Mouse (Mus musculus) limb, embryonic 13.5 days (tissue): Measurements from ENCODE around the gene Gm20388. TPM values are rescaled to one million over a fixed set of nuclear protein-coding genes. Genes with fewer than 3 reads are reported as not detected.
"Not testable (repeated sequence)": the region's sequence is repeated elsewhere in the genome, so short reads cannot be mapped to it uniquely, and the experiment has no call there.

Experiments
- ATAC-seq: fragments of 200-750 bp; cut with Nextera tagmentation; 2 replicates; pipeline ENCODE4 v1.8.0; 2017; ENCODE audit warnings: low read depth, moderate number of reproducible peaks, moderate TSS enrichment; ENCODE audit not compliant: low FRiP score
- H3K27ac ChIP-seq: fragments of 300-500 bp; sonication (generic); 2 replicates; pipeline ENCODE4 v1.5.1; 2015; ENCODE audit warnings: inconsistent platforms, mild to moderate bottlenecking, moderate library complexity
- H3K27me3 ChIP-seq: fragments of 300-500 bp; sonication (generic); 2 replicates; pipeline ENCODE4 v1.6.1; 2015; ENCODE audit warnings: mild to moderate bottlenecking, inconsistent platforms
- H3K36me3 ChIP-seq: fragments of 300-500 bp; sonication (generic); 2 replicates; pipeline ENCODE4 v1.6.1; 2015; ENCODE audit warnings: inconsistent platforms, mild to moderate bottlenecking, moderate library complexity
- H3K4me1 ChIP-seq: fragments of 300-500 bp; sonication (generic); 2 replicates; pipeline ENCODE4 v1.6.1; 2015; ENCODE audit warnings: inconsistent platforms
- H3K4me2 ChIP-seq: fragments of 300-500 bp; sonication (generic); replicated peaks from 2 replicates; pipeline ENCODE4 v1.6.1; 2015; ENCODE audit warnings: inconsistent platforms, mild to moderate bottlenecking, moderate library complexity
- H3K4me3 ChIP-seq: fragments of 300-500 bp; sonication (generic); 2 replicates; pipeline ENCODE4 v1.5.1; 2015; ENCODE audit warnings: moderate library complexity, mild to moderate bottlenecking, inconsistent platforms
- H3K9ac ChIP-seq: fragments of 300-500 bp; sonication (generic); 2 replicates; pipeline ENCODE4 v1.6.1; 2015; ENCODE audit warnings: mild to moderate bottlenecking, inconsistent platforms
- H3K9me3 ChIP-seq: fragments of 300-500 bp; sonication (generic); 2 replicates; pipeline ENCODE4 v1.6.1; 2016; ENCODE audit warnings: inconsistent platforms
- WGBS: fragments of 180-500 bp; shearing (Covaris S2); methylation state at CpG from one replicate; pipeline ENCODE4 v1.1.7; 2015; 5-methylcytosine and 5-hydroxymethylcytosine counted together
- polyA plus RNA-seq: library from polyadenylated mRNA; unstranded; fragments of >200 nt; fragmentation: Nextera tagmentation; extraction: Ambion mirVana; gene quantifications from 2 replicates; pipeline ENCODE4 v1.2.1, GENCODE M21; 2015

The Gm20388 gene
- polyA plus RNA-seq, 1 experiment from 2014 or later = 7.1 TPM

GRCm38 (mm10) chr8:123150737-123151171 lies 3240.1 kb downstream of the Gm20388 start:
- 68% methylated on average over 9 of the region's 9 CpGs for WGBS
- 0 out of 2 replicates have a peak, but pooled peaks cover 2% of the 10 kb centered on the region for H3K9me3 ChIP-seq
- no peak overlapping the region for H3K27ac ChIP-seq
- no peak overlapping the region for H3K9ac ChIP-seq
- H3K36me3 ChIP-seq = no peaks in the 10 kb centered on the region
- no peak for ATAC-seq
- no peak overlapping the region for H3K4me2 ChIP-seq
- H3K4me3 ChIP-seq = no peak overlapping the region
- no peaks in the 10 kb centered on the region for H3K4me1 ChIP-seq
- H3K27me3 ChIP-seq = no peaks in the 10 kb centered on the region

- no peak overlapping the region for H3K4me2 ChIP-seq
- no peaks in the 10 kb centered on the region for H3K36me3 ChIP-seq
- H3K27ac ChIP-seq = no peak overlapping the region
- H3K4me3 ChIP-seq = no peak overlapping the region
- peaks cover 25% of the 10 kb centered on the region for H3K4me1 ChIP-seq
- H3K9me3 ChIP-seq = 0 out of 2 replicates have a peak, but pooled peaks cover 2% of the 10 kb centered on the region
- ATAC-seq = no peak
- no peak overlapping the region for H3K9ac ChIP-seq
- 81% methylated on average over 5 of the region's 5 CpGs for WGBS
- H3K27me3 ChIP-seq = no peaks in the 10 kb centered on the region
Observed at GRCm38 (mm10) chr8:123155177-123155576, 3244.5 kb downstream of the Gm20388 start.

- H3K9ac ChIP-seq = no peak overlapping the region
- 75% methylated on average over 9 of the region's 9 CpGs for WGBS
- 0 out of 2 replicates have a peak, but pooled peaks cover 2% of the 10 kb centered on the region for H3K9me3 ChIP-seq
- peaks cover 25% of the 10 kb centered on the region for H3K4me1 ChIP-seq
- no peaks in the 10 kb centered on the region for H3K27me3 ChIP-seq
- ATAC-seq = peak; percentile 64; the same call in 1 of the 2 replicates
- H3K4me3 ChIP-seq = no peak overlapping the region
- H3K4me2 ChIP-seq = 0 out of 2 replicates have a peak overlapping the region, but pooled peaks have one; percentile 7
- H3K27ac ChIP-seq = no peak overlapping the region
- no peaks in the 10 kb centered on the region for H3K36me3 ChIP-seq
Observed at GRCm38 (mm10) chr8:123156070-123156773, 3245.6 kb downstream of the Gm20388 start.

- Histone ChIP-seq H3K9me3 (no peaks in the 10 kb centered on the region), H3K4me2 (peak within 1 kb of the TSS; percentile 60), H3K27me3 (no peaks in the 10 kb centered on the region), H3K36me3 (no peaks in the 10 kb centered on the region), H3K4me3 (peak within 1 kb of the TSS; percentile 32), H3K9ac (no peak within 1 kb of the TSS), H3K4me1 (peaks cover 25% of the 10 kb centered on the region), H3K27ac (peak within 1 kb of the TSS; percentile 48)
- WGBS = 30% methylated on average over 13 of the region's 13 CpGs
- peak; percentile 64; the same call in 1 of the 2 replicates for ATAC-seq
Observed at GRCm38 (mm10) chr8:123157888-123158465, 3247.3 kb downstream of the Gm20388 start, which contains the start of gene Sult5a1. Gene Sult5a1, minus strand, starts transcription at chr8:123158315.

- Histone ChIP-seq H3K27me3 (no peaks in the 10 kb centered on the region), H3K9ac (no peak overlapping the region), H3K4me3 (no peak overlapping the region), H3K4me2 (no peak overlapping the region), H3K4me1 (peaks cover 16% of the 10 kb centered on the region), H3K9me3 (peaks cover 15% of the 10 kb centered on the region), H3K27ac (no peak overlapping the region), H3K36me3 (no peaks in the 10 kb centered on the region)
- ATAC-seq = no peak
- 58% methylated on average over 3 of the region's 3 CpGs for WGBS
Observed at GRCm38 (mm10) chr8:123181391-123181790, 3270.8 kb downstream of the Gm20388 start.

GRCm38 (mm10) chr8:123185566-123186409 lies 3275.1 kb downstream of the Gm20388 start, which contains the start of gene Dpep1:
Gene Dpep1, plus strand, starts transcription at chr8:123186242.
- H3K27me3 ChIP-seq = no peaks in the 10 kb centered on the region
- H3K9me3 ChIP-seq = no peaks in the 10 kb centered on the region
- ATAC-seq = peak; percentile 61; the same call in 1 of the 2 replicates
- WGBS = 15% methylated on average over 19 of the region's 19 CpGs
- peak within 1 kb of the TSS; percentile 4; the same call in 1 of the 2 replicates for H3K9ac ChIP-seq
- H3K4me3 ChIP-seq = no peak within 1 kb of the TSS
- no peaks in the 10 kb centered on the region for H3K36me3 ChIP-seq
- H3K4me2 ChIP-seq = peak within 1 kb of the TSS; percentile 19
- H3K4me1 ChIP-seq = peaks cover 20% of the 10 kb centered on the region
- peak within 1 kb of the TSS; percentile 48; the same call in 1 of the 2 replicates for H3K27ac ChIP-seq

GRCm38 (mm10) chr8:123188006-123188405 lies 3277.4 kb downstream of the Gm20388 start:
- H3K4me2 ChIP-seq = no peak overlapping the region
- H3K9ac ChIP-seq = no peak overlapping the region
- no peak overlapping the region for H3K4me3 ChIP-seq
- H3K36me3 ChIP-seq = no peaks in the 10 kb centered on the region
- no peaks in the 10 kb centered on the region for H3K27me3 ChIP-seq
- ATAC-seq = no peak
- H3K27ac ChIP-seq = no peak overlapping the region
- WGBS = 80% methylated on average over 2 of the region's 2 CpGs
- H3K4me1 ChIP-seq = peaks cover 20% of the 10 kb centered on the region
- no peaks in the 10 kb centered on the region for H3K9me3 ChIP-seq

- H3K9me3 ChIP-seq = no peaks in the 10 kb centered on the region
- no peak overlapping the region for H3K9ac ChIP-seq
- peaks cover 20% of the 10 kb centered on the region for H3K4me1 ChIP-seq
- no peaks in the 10 kb centered on the region for H3K27me3 ChIP-seq
- no peak overlapping the region for H3K27ac ChIP-seq
- H3K4me3 ChIP-seq = no peak overlapping the region
- no peak for ATAC-seq
- no peak overlapping the region for H3K4me2 ChIP-seq
- 81% methylated on average over 7 of the region's 7 CpGs for WGBS
- H3K36me3 ChIP-seq = no peaks in the 10 kb centered on the region
Observed at GRCm38 (mm10) chr8:123188841-123189240, 3278.2 kb downstream of the Gm20388 start.

GRCm38 (mm10) chr8:123190678-123191077 lies 3280.0 kb downstream of the Gm20388 start:
- 0 out of 2 replicates have a peak, but pooled peaks have one; percentile 34 for ATAC-seq
- Histone ChIP-seq H3K27me3 (no peaks in the 10 kb centered on the region), H3K4me1 (peaks cover 11% of the 10 kb centered on the region), H3K4me2 (peak overlapping the region; percentile 41), H3K9me3 (no peaks in the 10 kb centered on the region), H3K9ac (no peak overlapping the region), H3K27ac (no peak overlapping the region), H3K36me3 (no peaks in the 10 kb centered on the region), H3K4me3 (no peak overlapping the region)
- 4% methylated on average over 9 of the region's 9 CpGs for WGBS

- no peak overlapping the region for H3K27ac ChIP-seq
- H3K27me3 ChIP-seq = no peaks in the 10 kb centered on the region
- H3K4me1 ChIP-seq = no peaks in the 10 kb centered on the region
- H3K9me3 ChIP-seq = no peaks in the 10 kb centered on the region
- WGBS = 60% methylated on average over 7 of the region's 8 CpGs
- no peak overlapping the region for H3K4me2 ChIP-seq
- H3K36me3 ChIP-seq = no peaks in the 10 kb centered on the region
- ATAC-seq = no peak
- H3K4me3 ChIP-seq = no peak overlapping the region
- no peak overlapping the region for H3K9ac ChIP-seq
Observed at GRCm38 (mm10) chr8:123191908-123192307, 3281.3 kb downstream of the Gm20388 start.

GRCm38 (mm10) chr8:123193771-123194170 lies 3283.1 kb downstream of the Gm20388 start:
- ATAC-seq = no peak
- no peaks in the 10 kb centered on the region for H3K27me3 ChIP-seq
- WGBS = 85% methylated on average over 9 of the region's 9 CpGs
- no peak overlapping the region for H3K4me3 ChIP-seq
- no peak overlapping the region for H3K27ac ChIP-seq
- no peaks in the 10 kb centered on the region for H3K36me3 ChIP-seq
- H3K4me2 ChIP-seq = no peak overlapping the region
- no peaks in the 10 kb centered on the region for H3K9me3 ChIP-seq
- no peaks in the 10 kb centered on the region for H3K4me1 ChIP-seq
- no peak overlapping the region for H3K9ac ChIP-seq

- 72% methylated on average over 5 of the region's 5 CpGs for WGBS
Observed at GRCm38 (mm10) chr8:123197016-123197415, 3286.4 kb downstream of the Gm20388 start.

More at GRCm38 (mm10) chr8:123197016-123197415, 3286.4 kb downstream of the Gm20388 start:
- H3K27me3 ChIP-seq, H3K4me1 ChIP-seq, H3K4me3 ChIP-seq, H3K4me2 ChIP-seq, H3K36me3 ChIP-seq, H3K9me3 ChIP-seq, ATAC-seq, H3K9ac ChIP-seq, H3K27ac ChIP-seq: not testable (repeated sequence)
